Mouse (Mus musculus) forebrain, postnatal 0 days (tissue): Measurements from ENCODE around the gene Hoxb5. TPM values are rescaled to one million over a fixed set of nuclear protein-coding genes. Genes with fewer than 3 reads are reported as not detected.

ENCODE experiments used
- ATAC-seq: fragments of 200-750 bp; cut with Nextera tagmentation; 2 replicates; pipeline ENCODE4 v1.8.0; 2017; ENCODE audit warnings: mild to moderate bottlenecking, moderate library complexity
- DNase-seq: peaks from one replicate; pipeline ENCODE4 v3.0.0-alpha.2; 2015
- H3K27ac ChIP-seq: fragments of 300-500 bp; sonication (generic); 2 replicates; pipeline ENCODE4 v1.5.1; 2014; ENCODE audit warnings: low read depth, mild to moderate bottlenecking, antibody characterized with exemption, low read length, moderate library complexity, mixed read lengths
- H3K27me3 ChIP-seq: fragments of 300-500 bp; sonication (generic); 2 replicates; pipeline ENCODE4 v1.6.1; 2014; ENCODE audit warnings: mild to moderate bottlenecking, low read length, mixed read lengths; ENCODE audit not compliant: insufficient read depth
- H3K36me3 ChIP-seq: fragments of 300-500 bp; sonication (generic); 2 replicates; pipeline ENCODE4 v1.6.1; 2014; ENCODE audit warnings: mild to moderate bottlenecking, moderate library complexity; ENCODE audit not compliant: insufficient read depth
- H3K4me1 ChIP-seq: fragments of 300-500 bp; sonication (generic); 2 replicates; pipeline ENCODE4 v1.6.1; 2014; ENCODE audit warnings: antibody characterized with exemption; ENCODE audit not compliant: insufficient read depth
- H3K4me2 ChIP-seq: fragments of 300-500 bp; sonication (generic); 2 replicates; pipeline ENCODE4 v1.6.1; 2014; ENCODE audit warnings: low read depth, mild to moderate bottlenecking, moderate library complexity
- H3K4me3 ChIP-seq: fragments of 300-500 bp; sonication (generic); 2 replicates; pipeline ENCODE4 v1.5.1; 2014; ENCODE audit warnings: low read depth, low read length, mixed read lengths
- H3K9ac ChIP-seq: fragments of 300-500 bp; sonication (generic); 2 replicates; pipeline ENCODE4 v1.6.1; 2014; ENCODE audit warnings: mild to moderate bottlenecking
- H3K9me3 ChIP-seq: fragments of 300-500 bp; sonication (generic); 2 replicates; pipeline ENCODE4 v1.6.1; 2016; ENCODE audit warnings: low read length
- CTCF ChIP-seq: sonication (generic); IDR thresholded peaks from 2 replicates; pipeline ENCODE4 v1.5.1; 2016; ENCODE audit warnings: antibody characterized with exemption, control low read depth, low read depth
- WGBS: fragments of 180-500 bp; shearing (Covaris S2); extraction: QIAGEN DNeasy Blood & Tissue Kit; methylation state at CpG from one replicate; pipeline ENCODE4 v1.1.7; 2014; 5-methylcytosine and 5-hydroxymethylcytosine counted together
- microRNA counts: library from miRNA; unstranded; fragments of <30 nt; microRNA quantifications from one replicate; lab custom pipeline; 2015
- microRNA-seq, 2 experiments: library from miRNA; unstranded; fragments of <30 nt; microRNA quantifications; one replicate each; pipeline ENCODE4; 2016
- polyA plus RNA-seq: library from polyadenylated mRNA; unstranded; fragments of >200 nt; fragmentation: Nextera tagmentation; extraction: Ambion mirVana; gene quantifications from 2 replicates; pipeline ENCODE4 v1.2.1, GENCODE M21; 2015
- total RNA-seq: library from RNA; depleted of rRNA; stranded (reverse); fragments of >200 nt; gene quantifications from 2 replicates; pipeline ENCODE4 v1.2.3, GENCODE M21; 2014; rRNA removed

Gene Hoxb5
- total and polyA plus RNA-seq, 2 experiments from 2014 or later = not detected

- no peak for ATAC-seq
- no peaks in the 10 kb centered on the region for H3K9me3 ChIP-seq
- no peak for TF ChIP-seq CTCF
- 3% methylated on average over 14 of the region's 14 CpGs for WGBS
- H3K4me2 ChIP-seq = no peak overlapping the region
- peaks cover 93% of the 10 kb centered on the region for H3K27me3 ChIP-seq
- H3K9ac ChIP-seq = no peak overlapping the region
- peak; percentile 76 for DNase-seq
- H3K4me1 ChIP-seq = no peaks in the 10 kb centered on the region
- H3K36me3 ChIP-seq = no peaks in the 10 kb centered on the region
- H3K4me3 ChIP-seq = no peak overlapping the region
- no peak overlapping the region for H3K27ac ChIP-seq
Observed at GRCm38 (mm10) chr11:96353522-96353841, 50.3 kb downstream of the Hoxb5 start.

DNA sequence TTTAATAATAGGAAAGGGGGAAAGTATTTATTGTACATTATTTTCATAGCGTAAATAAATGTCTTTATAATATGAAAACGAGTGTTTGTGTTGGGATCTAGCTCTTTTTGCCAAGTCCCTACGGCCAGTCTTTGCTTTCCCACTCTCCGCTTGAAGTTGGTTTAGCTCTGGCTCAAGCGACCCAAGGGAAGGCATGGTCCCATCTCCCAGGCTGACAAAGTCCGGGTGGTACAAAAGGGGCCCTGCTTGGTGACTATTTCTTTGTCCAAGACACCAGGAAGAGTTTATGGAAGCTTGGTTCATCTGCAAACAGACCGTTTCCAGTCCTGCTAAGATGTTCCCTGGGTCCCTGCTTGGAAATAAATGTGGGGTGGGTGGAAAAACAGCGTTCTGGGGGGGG, 50.8 kb downstream of the Hoxb5 start:
- ATAC-seq (no peak), DNase-seq (peak; percentile 57)
- no peak for TF ChIP-seq CTCF
- no peaks in the 10 kb centered on the region for H3K36me3 ChIP-seq
- H3K27me3 ChIP-seq = peaks cover 93% of the 10 kb centered on the region
- no peaks in the 10 kb centered on the region for H3K4me1 ChIP-seq
- 6% methylated on average over 8 of the region's 8 CpGs for WGBS
- H3K9ac ChIP-seq = no peak overlapping the region
- H3K9me3 ChIP-seq = no peaks in the 10 kb centered on the region
- H3K4me2 ChIP-seq = no peak overlapping the region
- H3K27ac ChIP-seq = no peak overlapping the region
- H3K4me3 ChIP-seq = no peak overlapping the region

DNA sequence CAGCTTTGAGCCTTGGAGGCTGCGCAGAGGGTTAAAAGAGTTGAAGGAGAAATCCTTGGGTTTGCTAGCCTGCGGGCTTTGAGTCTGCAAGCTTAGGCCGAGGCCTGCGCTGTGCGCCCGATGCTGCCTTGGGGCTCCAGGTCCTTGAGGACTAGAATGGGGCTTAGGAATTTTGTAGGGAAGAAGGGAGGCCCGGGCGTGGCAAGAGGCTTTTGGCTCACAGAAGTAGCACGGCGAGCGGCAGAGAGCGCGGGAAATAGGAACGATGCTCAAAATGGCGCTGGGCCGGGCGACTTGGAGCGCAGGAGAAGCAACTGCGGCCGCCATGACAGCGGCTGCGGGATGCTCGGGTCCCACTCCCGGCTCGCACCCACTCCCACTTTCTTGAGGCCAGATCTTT, 51.2 kb downstream of the Hoxb5 start:
- TF ChIP-seq CTCF = no peak
- peaks cover 90% of the 10 kb centered on the region for H3K27me3 ChIP-seq
- H3K4me1 ChIP-seq = no peaks in the 10 kb centered on the region
- H3K4me3 ChIP-seq = no peak overlapping the region
- WGBS = 2% methylated on average over 25 of the region's 25 CpGs
- DNase-seq (peak; percentile 35), ATAC-seq (no peak)
- no peak overlapping the region for H3K4me2 ChIP-seq
- H3K9me3 ChIP-seq = no peaks in the 10 kb centered on the region
- H3K27ac ChIP-seq = no peak overlapping the region
- no peaks in the 10 kb centered on the region for H3K36me3 ChIP-seq
- H3K9ac ChIP-seq = no peak overlapping the region

- Histone ChIP-seq H3K4me1 (no peaks in the 10 kb centered on the region), H3K27ac (no peak overlapping the region), H3K27me3 (peaks cover 90% of the 10 kb centered on the region), H3K9ac (no peak overlapping the region), H3K4me3 (no peak overlapping the region), H3K36me3 (no peaks in the 10 kb centered on the region), H3K4me2 (no peak overlapping the region), H3K9me3 (no peaks in the 10 kb centered on the region)
- 5% methylated on average over 9 of the region's 9 CpGs for WGBS
- no peak for TF ChIP-seq CTCF
- no peak for ATAC-seq
- no peak for DNase-seq
Observed at GRCm38 (mm10) chr11:96354801-96355311, 51.7 kb downstream of the Hoxb5 start.

MicroRNAs within 50 kb of the gene (microRNA counts, 519-probe panel; counts per million panel counts)
- microRNA mmu-miR-10a (lab: Ali Mortazavi, UCI) = 2,807 counts per million, percentile 22 among the panel's probes with 10 or more counts
- not detected for microRNA mmu-miR-196a (lab: Ali Mortazavi, UCI)

Small RNA genes within 50 kb of the gene (microRNA-seq; reads per million reads assigned to microRNA genes)
- gene Mir10a (92.5 to 114 reads per million in 2 experiments), gene Mir196a-1 (0 reads per million in 2 experiments)

Other genes with a start within 250 kb of the Hoxb5 start
- gene Ube2z, start 237.9 kb upstream of the Hoxb5 start, total RNA-seq = 54.9 and 56.2 TPM in 2 replicates
- gene Ube2z, start 237.9 kb upstream of the Hoxb5 start, polyA plus RNA-seq = 29.4 and 35.4 TPM in 2 replicates
- gene Atp5g1, start 227.7 kb upstream of the Hoxb5 start, total RNA-seq = 348 and 355 TPM in 2 replicates
- gene Atp5g1, start 227.7 kb upstream of the Hoxb5 start, polyA plus RNA-seq = 925 and 1,026 TPM in 2 replicates
- gene Calcoco2, start 191.4 kb upstream of the Hoxb5 start, total RNA-seq = not detected in 2 replicates
- gene Calcoco2, start 191.4 kb upstream of the Hoxb5 start, polyA plus RNA-seq = 0.10 TPM in 1 of 2 replicates, not detected in the other
- 0.43 and 0.54 TPM in 2 replicates for gene Ttll6, start 169.6 kb upstream of the Hoxb5 start, total RNA-seq
- gene Ttll6, start 169.6 kb upstream of the Hoxb5 start, polyA plus RNA-seq = 0.19 and 0.31 TPM in 2 replicates
- not detected in 2 replicates for gene Hoxb13, start 109.0 kb upstream of the Hoxb5 start, total RNA-seq
- not detected in 2 replicates for gene Hoxb13, start 109.0 kb upstream of the Hoxb5 start, polyA plus RNA-seq
- gene Hoxb9, start 31.9 kb upstream of the Hoxb5 start, total RNA-seq = not detected in 2 replicates
- gene Hoxb9, start 31.9 kb upstream of the Hoxb5 start, polyA plus RNA-seq = not detected in 2 replicates
- not detected in 2 replicates for gene Hoxb8, start 21.4 kb upstream of the Hoxb5 start, total RNA-seq
- gene Hoxb8, start 21.4 kb upstream of the Hoxb5 start, polyA plus RNA-seq = not detected in 2 replicates
- gene Hoxb7, start 16.7 kb upstream of the Hoxb5 start, total RNA-seq = not detected in 2 replicates
- not detected in 2 replicates for gene Hoxb7, start 16.7 kb upstream of the Hoxb5 start, polyA plus RNA-seq
- not detected in 2 replicates for gene Hoxb6, start 10.9 kb upstream of the Hoxb5 start, total RNA-seq
- gene Hoxb6, start 10.9 kb upstream of the Hoxb5 start, polyA plus RNA-seq = not detected in 2 replicates
- gene Hoxb4, start 14.9 kb downstream of the Hoxb5 start, total RNA-seq = not detected in 2 replicates
- not detected in 2 replicates for gene Hoxb4, start 14.9 kb downstream of the Hoxb5 start, polyA plus RNA-seq
- gene Hoxb3, start 20.0 kb downstream of the Hoxb5 start, total RNA-seq = not detected in 2 replicates
- not detected in 2 replicates for gene Hoxb3, start 20.0 kb downstream of the Hoxb5 start, polyA plus RNA-seq
- not detected in 2 replicates for gene Hoxb2, start 47.2 kb downstream of the Hoxb5 start, total RNA-seq
- not detected in 2 replicates for gene Hoxb2, start 47.2 kb downstream of the Hoxb5 start, polyA plus RNA-seq
- not detected in 2 replicates for gene Hoxb1, start 62.4 kb downstream of the Hoxb5 start, total RNA-seq
- not detected in 2 replicates for gene Hoxb1, start 62.4 kb downstream of the Hoxb5 start, polyA plus RNA-seq
- 1.6 and 3.2 TPM in 2 replicates for gene Skap1, start 161.3 kb downstream of the Hoxb5 start, total RNA-seq
- gene Skap1, start 161.3 kb downstream of the Hoxb5 start, polyA plus RNA-seq = 2.7 and 3.7 TPM in 2 replicates